Mouse (Mus musculus): ENCODE measurements around the gene Galntl5.
A peak's percentile ranks its signal among the peaks of the same experiment; 100 is the strongest.
"Not testable (repeated sequence)": the region's sequence is repeated elsewhere in the genome, so short reads cannot be mapped to it uniquely, and the experiment has no call there.

Galntl5 gene

DNA sequence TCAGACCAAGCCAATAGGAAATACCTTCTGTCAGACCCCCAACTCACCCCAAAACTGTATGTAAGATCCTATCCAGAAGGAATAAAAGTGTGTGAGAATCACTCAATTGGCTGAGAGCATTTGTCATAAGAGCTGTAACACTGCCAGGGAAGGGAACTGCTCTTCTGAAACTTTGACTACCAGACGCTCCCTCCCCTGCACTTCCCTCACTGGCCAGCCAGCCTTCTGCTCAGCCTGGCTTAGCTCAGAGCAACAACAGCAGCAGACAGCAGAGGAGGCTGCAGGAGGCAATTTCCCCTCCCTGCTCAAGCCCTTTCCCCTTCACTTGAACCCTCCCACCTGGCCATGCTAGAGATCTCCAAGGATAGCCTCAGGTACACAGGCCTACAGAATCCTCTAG is 30.6 kb downstream of the Galntl5 start:
- DNase-seq: no peak

DNA sequence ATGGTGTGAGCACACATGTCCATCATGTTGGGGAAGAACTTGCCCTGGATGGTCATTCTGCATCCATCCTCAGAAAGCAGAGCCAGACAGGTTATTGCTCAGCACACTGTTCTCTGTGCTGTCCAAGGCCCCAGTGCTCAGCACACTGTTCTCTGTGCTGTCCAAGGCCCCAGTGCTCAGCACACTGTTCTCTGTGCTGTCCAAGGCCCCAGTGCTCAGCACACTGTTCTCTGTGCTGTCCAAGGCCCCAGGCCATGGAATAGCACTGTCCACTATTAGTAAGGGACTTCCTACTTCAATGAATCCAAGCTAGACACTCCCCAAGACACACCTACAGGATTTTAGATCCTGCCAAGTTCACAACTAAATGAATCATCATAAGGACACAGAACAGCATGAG is 32.0 kb downstream of the Galntl5 start:
- not testable (repeated sequence) for DNase-seq

DNA sequence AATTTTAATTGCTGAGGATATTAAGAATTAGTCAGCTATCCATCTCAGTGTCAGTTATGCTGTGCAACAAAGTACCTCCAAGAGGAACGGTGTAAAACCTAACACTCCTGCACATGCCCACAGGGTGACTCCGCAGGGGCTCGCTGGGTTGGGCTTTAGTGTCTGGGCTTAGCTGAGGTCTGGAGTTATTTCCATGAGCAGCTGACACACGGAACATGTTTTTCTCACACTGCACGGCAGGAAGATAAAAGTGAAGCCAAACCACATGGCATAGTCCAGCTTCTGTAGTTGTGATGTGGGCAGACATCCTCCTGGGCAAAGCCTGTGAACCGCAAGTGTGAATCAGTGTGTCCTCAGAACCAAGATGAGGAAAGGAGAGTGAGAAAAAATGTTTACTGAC is 33.7 kb downstream of the Galntl5 start:
- DNase-seq: no peak

DNA sequence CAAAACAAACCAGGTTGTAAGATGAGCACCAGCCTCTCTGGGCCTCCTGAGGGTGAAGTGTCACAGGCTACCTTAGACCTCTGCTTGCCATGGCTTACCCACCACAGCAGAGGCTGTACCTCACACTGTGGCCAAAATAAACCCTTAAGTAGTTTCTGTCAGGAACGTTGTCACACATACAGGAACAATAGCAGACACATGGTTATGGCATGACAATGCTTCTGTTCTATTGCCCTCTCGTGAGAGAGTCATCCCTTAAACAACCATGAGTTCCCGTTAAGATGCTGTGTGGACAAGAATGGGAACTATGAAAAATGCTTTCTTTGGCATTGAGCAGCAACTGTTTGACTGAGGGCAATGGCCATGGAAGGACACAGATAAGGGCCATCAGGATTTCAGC is 40.3 kb downstream of the Galntl5 start, which contains the start of gene Galnt11:
TSS of gene Galnt11 (plus strand) at position 301 of the 400 bp plus-strand sequence.
- no peak for DNase-seq

DNA sequence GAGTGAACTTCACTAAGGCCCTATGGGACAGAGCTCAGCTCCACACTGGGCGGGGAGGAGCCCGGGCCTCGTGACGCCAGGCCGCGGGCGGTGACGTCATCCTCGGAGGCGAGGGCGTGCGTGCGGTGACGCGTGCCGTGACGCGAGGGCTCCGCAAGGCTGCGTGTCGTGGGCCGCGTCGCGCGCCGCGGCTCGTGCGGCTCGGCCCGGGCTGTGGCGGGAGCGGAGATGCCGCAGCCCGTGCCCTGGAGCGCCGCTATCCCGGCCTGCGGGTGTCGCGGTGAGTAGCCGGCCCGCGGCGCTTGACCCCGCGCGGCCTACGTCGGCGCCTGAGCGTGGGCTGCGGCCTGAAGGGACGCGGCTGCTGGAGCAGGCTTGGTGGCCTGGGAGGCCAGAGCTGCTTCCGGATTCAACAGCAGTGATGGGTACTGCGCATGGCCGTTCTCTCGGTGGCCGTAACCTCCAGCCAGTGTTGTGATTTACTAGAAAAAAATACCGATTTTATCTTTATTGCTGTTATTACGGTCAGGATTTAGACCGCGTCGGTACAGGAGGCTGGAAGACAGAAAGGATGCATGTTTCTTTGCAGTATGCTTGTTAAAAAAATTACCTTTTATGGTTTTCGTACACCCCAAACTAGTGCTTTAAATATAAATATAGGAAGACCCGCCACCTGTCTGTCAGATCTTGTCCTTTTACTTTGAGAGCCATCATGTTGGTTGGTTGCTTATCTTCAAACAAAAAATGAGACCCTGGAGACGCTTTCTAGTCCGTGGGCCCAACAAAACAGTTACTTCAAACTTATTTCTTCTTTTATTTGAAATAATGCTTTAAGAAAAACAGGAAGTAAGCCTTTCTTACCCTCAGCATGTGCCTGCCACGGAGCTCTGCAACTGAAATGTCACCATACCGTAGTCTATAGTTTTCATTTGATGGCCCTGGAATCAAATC is 41.8 kb downstream of the Galntl5 start, which contains the start of gene E130116L18Rik:
TSS of gene E130116L18Rik (minus strand) at position 402 of the 951 bp plus-strand sequence.
- DNase-seq: peak; percentile 96

DNA sequence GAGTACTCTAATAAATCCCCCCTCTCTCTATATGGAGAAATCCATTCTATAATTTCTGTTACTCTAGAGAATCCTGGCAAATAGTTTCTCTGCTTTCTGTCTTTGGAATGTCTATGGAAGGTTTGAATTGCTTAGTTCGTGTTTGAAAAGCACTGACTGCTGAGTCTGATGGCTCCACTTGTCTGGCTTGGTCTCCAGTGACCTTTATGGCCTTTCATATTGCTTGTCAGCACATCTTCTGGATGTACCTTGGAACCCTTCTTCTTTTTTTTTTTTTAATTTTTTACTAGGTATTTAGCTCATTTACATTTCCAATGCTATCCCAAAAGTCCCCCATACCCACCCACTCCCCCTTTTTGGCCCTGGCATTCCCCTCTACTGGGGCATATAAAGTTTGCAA is 43.1 kb downstream of the Galntl5 start:
- DNase-seq: not testable (repeated sequence)

DNA sequence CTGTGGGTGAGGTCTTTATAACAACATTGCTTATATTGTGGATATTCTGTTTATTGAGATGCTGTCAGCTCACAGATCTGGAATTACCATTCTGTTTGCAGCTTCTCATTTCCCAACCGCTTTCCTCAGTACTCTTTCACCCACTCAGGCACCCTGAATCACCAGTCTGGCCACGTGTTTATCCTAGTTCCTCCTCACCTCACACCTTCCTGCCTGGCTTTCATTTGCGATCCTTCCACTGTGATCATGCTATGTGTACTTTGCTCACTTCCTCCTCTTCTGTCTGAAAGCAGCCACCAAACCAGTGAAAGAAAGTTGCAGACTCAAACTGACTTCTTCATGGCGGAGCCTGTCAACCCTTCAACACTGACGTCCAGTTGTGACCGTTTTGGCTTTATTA is 61.8 kb downstream of the Galntl5 start:
- no peak for DNase-seq

DNA sequence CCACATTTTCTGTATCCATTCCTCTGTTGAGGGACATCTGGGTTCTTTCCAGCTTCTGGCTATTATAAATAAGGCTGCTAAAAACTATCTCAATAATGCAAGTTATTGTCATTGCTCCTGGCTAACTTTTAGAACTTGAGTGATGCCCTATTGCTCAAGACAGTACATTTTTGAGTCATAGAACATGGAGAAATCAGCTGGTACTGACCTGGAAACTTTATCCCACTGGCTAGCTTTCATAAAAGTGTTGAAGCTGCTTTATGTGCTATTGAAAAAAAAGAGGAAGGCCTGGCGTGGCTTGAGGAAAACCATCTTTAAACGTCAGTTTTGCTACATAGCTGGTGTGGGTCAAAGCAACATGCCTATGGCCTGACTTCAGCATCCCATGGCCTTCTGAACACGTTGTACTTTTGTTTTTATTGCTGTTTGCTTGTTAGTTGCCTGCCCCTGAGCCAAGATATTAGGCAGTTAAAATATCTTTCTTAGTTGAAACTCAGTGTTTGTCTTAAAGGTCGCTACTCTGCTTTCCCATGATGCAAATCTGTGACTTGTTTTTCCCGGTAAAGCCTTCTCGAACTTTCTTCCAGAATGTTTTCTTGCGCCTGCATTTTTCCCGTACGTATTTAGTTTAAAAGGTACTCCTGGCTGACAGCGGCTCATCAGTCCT is 64.7 kb downstream of the Galntl5 start:
- no peak for DNase-seq

DNA sequence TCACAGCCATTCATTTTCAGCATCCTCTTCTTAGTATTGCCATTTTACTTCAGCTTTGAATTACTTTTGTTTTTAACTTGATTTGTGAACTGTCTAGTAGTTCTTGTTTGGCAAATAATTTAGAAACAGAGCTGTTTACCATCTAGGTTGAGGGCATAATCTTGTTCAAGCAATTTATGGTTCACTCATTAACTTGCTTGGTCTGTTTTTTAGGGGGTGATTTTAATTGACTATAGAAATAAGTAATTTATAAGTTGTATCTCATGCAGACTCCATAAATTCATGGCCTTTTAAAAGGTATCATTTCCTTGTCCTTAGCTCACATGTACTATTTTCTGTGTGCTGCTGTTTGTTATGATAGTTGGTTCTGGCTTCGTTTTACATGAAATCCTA is 65.2 kb downstream of the Galntl5 start:
- DNase-seq: no peak

DNA sequence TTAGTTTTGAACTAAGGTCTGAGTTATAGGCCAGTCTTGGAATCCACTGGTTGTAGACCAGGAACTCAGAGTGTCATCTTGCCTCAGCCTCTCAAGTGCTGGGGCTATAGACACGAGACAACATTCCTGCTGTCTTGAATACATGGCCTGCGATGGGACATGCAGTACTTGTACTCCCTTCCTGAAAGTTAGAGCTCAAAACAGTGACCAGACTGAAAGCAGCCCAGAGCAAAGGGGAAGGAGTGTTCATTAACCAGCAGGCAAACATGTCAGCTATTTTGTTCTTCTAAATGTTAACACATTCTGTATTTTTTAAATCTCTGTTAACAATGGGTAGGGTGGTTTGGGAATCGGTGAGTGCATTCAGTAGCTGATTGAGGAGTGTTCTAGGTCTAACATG is 65.8 kb downstream of the Galntl5 start:
- no peak for DNase-seq

DNA sequence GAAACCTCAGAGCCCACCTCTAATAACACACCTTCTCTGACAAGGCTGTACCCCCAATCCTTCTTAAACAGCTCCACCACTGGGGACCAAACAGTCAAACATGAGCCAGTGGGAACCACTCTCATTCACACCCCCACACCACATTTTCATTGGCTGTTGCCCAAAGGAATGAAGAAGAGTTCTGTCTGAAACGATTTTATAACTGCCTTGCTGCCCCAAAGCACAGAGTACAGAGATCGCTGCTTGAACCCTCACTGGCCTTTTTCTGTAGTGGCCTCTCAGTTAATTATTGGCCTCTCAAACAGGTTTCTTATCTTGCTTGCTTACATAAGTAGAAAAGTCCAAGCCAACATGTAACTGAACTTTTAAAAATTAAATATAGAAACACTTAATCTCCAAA is 71.2 kb downstream of the Galntl5 start:
- no peak for DNase-seq

DNA sequence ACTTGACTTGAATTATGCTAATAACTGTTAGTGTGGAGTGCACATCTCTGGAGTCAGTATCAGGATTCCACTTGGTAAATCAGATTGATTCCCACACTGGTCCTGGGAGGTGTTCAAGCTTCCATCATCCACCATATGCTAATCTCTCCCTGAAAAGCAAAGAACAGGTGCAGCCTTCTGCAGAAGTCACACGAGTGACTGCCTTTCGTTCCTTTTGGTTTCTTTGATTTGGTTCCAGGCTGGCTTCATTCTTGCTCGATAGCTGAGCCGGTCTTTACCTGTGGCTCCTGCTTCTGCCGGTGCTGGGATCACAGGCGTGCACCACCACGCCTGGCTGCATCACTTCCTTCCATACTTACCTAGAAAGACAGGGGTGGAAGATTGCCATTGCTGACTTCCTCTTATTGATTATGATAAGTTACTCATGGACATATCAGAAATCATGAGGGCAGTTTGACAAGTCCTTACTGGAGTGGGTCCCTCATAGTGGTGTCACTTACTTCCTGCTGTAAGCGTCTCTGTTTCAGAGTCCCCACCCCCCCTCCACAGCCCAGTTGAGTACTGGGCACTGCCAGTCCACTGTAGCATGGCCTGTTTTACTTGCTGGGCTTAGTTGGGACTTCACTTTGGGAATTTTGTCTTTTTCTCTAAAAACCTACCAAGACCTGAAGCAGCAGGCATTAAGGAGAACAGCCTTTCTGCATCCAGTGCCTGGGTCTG is 71.7 kb downstream of the Galntl5 start:
- DNase-seq: no peak

DNA sequence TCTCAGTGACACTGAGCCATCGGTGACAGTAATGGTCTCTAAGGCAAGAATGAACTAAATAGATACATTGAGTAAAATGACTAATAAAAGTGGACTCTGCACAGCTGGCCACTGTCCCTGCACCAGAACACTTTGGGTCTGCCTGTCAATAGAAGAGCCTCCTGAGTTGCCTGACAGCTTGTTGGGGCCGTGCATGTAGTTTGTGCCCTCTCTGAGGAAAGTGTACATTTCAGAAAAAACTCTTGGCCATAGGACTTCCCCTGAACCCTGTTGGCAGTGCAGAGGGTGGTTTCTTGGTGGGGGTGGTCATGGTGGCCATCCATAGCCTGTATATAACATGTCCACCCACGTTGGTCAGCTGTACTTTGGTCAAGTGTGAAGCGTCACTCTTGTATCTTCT is 73.2 kb downstream of the Galntl5 start:
- DNase-seq: no peak

DNA sequence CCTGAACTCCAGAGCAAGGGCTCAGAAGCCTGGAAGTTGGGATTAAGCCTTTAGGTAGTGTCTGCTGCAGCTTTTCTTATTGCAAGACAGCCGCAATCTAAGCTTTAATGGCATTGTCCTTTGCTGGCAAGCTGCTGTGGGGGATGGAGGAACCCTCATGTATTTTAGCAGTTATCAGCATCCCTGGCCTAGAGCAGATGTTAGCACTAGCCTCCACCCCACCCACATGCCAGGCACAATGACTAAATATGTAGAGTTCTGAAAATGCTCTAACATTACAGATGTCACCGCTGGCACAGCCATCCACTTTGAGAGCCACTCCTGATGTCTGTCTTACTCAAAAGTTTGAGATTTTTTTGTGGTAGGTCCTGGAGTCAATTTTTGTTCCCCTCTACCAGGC is 75.4 kb downstream of the Galntl5 start:
- DNase-seq: no peak

DNA sequence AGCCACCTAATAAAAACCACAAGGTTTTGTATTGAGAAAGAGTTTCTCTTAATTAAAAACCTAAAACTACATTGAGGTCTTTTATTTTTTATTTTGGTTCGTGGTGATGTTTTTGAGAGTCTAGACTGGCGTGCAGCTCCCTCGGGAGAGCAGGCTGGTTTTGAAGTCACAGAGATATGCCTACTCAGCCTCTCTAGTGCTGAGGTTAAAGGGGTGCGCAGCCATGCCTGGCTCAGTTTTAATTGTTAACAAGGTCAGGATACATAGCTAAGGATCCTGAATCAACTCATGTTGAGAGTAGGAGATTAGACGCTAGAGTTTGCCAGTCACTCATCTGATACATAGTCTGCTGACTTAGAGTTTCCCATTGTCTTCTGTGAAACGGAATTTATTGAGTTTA is 80.2 kb downstream of the Galntl5 start:
- DNase-seq: no peak

DNA sequence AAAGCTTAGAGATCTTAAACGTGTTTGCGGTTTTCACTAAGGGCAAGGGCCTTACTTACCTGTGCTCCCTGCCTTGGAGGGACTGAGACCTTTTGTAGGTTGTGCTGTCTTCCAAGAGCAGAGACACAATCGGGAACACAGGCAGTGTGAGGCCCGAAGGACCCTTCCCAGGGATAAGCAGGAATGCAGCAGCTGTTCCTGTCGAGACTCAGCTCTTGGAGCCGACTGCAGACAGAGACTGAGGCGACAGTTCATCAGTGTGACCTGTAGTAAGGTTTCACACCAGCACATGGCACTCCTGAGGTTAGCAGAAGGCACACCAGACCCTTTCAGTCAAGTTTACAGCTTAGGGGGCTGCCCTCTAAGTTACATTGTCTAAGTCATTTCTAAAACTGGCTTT is 81.0 kb downstream of the Galntl5 start:
- DNase-seq: no peak

DNA sequence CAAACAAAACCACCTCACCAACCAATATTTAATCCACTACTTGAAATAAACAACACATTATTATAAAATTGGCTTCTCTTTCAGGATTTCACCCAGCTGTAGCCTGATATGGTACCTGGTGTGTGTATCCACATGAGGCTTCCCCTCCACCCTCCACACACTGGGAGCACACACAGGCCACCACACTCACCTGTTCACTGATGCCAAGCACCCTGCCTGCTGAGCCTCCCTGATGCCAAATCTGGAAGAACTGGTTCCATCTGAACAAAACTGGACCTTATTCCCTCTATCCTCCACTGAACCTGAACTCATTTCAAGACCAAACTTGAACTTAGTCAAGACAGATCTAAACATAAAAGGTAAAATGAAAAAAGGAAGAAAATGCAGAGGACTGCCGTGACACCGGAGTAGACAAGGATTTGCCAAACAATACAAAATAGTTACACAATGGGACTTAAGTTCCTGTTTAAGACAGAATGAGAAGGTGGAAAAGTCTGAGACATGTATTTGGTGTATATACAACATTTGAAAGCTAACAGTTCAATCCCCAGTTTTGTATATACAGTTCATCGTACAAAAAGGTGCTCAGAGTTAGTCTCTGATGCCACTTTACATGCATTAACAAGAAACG is 87.1 kb downstream of the Galntl5 start:
- no peak for DNase-seq
